Mouse (Mus musculus) bone marrow macrophage, adult 2 months (primary cell): Measurements from ENCODE around the gene Wdr45b.

Experiments used
- CTCF ChIP-seq: IDR thresholded peaks from 2 replicates; pipeline ENCODE4 v1.5.1; 2012; ENCODE audit warnings: low read depth, mild to moderate bottlenecking, low read length, moderate library complexity
- POLR2A ChIP-seq: IDR thresholded peaks from 2 replicates; pipeline ENCODE4 v1.6.1; 2012; ENCODE audit warnings: mild to moderate bottlenecking, low read depth, low read length, borderline replicate concordance

DNA sequence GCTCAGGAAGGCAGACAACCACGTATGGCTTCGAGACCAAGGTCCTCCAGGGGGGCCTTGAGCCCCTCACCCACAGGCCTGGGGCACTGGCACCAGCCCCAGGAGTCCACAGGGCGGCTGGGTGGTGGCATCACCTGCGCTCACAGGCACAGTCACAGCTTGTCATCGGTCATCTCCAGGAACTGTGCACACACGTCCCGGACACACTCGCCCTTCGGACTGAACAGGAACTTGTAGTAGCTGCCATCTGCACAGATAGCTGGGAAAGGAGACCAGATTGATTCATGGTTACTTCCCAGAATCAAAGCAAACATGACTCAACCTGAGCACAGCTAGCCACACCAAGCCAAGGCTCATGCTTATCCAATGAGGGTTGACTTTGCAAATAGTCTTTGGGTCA, 26.0 kb downstream of the Wdr45b start:
- no peak for TF ChIP-seq CTCF
- no peak for TF ChIP-seq POLR2A
